Mouse (Mus musculus): ENCODE data around the gene Oxct2a. TPM values are rescaled to one million over a fixed set of nuclear protein-coding genes. Genes with fewer than 3 reads are reported as not detected.
"Not testable (repeated sequence)": the region's sequence is repeated elsewhere in the genome, so short reads cannot be mapped to it uniquely, and the experiment has no call there.

The Oxct2a gene
- polyA plus RNA-seq, 1 experiment from 2014 or later = 0.18 TPM

GRCm38 (mm10) chr4:123328946-123329345 lies 5.5 kb upstream of the Oxct2a start:
- ATAC-seq (replicated peaks; ENCODE audit: low FRiP score) (no peak), DNase-seq (ENCODE audit: low spot score) (no peak)
- Histone ChIP-seq H3K9me3 (ENCODE audit: control insufficient read depth, low read length) (no peaks in the 10 kb centered on the region), H3K36me3 (ENCODE audit: control insufficient read depth, insufficient read depth, low read length) (no peaks in the 10 kb centered on the region), H3K4me2 (no peak overlapping the region), H3K27ac (ENCODE audit: low read depth, low read length) (no peak overlapping the region), H3K4me1 (replicated peaks; ENCODE audit: control insufficient read depth, insufficient read depth, low read length) (no peaks in the 10 kb centered on the region), H3K9ac (ENCODE audit: low read depth, low read length) (no peak overlapping the region), H3K4me3 (ENCODE audit: low read depth, low read length) (no peak overlapping the region), H3K27me3 (replicated peaks; ENCODE audit: control insufficient read depth, insufficient read depth, low read length) (no peaks in the 10 kb centered on the region; the same call in 1 of the 2 replicates)
- 77% methylated on average over 6 of the region's 6 CpGs for WGBS

GRCm38 (mm10) chr4:123327630-123328029 lies 4.2 kb upstream of the Oxct2a start:
- 51% methylated on average over 3 of the region's 3 CpGs for WGBS
- H3K4me2 ChIP-seq = no peak overlapping the region
- no peak overlapping the region for H3K27ac ChIP-seq (ENCODE audit: low read depth, low read length)
- H3K27me3 ChIP-seq (replicated peaks; ENCODE audit: control insufficient read depth, insufficient read depth, low read length) = peaks cover 10% of the 10 kb centered on the region
- no peaks in the 10 kb centered on the region for H3K4me1 ChIP-seq (replicated peaks; ENCODE audit: control insufficient read depth, insufficient read depth, low read length)
- no peaks in the 10 kb centered on the region for H3K9me3 ChIP-seq (ENCODE audit: control insufficient read depth, low read length)
- no peak for DNase-seq (ENCODE audit: low spot score)
- H3K4me3 ChIP-seq (ENCODE audit: low read depth, low read length) = no peak overlapping the region
- ATAC-seq (replicated peaks; ENCODE audit: low FRiP score) = no peak
- no peaks in the 10 kb centered on the region for H3K36me3 ChIP-seq (ENCODE audit: control insufficient read depth, insufficient read depth, low read length)
- no peak overlapping the region for H3K9ac ChIP-seq (ENCODE audit: low read depth, low read length)

- 86% methylated on average over 3 of the region's 3 CpGs for WGBS
- no peaks in the 10 kb centered on the region for H3K9me3 ChIP-seq (ENCODE audit: control insufficient read depth, low read length)
These were observed 2.7 kb upstream of the Oxct2a start for GRCm38 (mm10) chr4:123326087-123326486.

GRCm38 (mm10) chr4:123322910-123323309 lies 524 bp downstream of the Oxct2a start:
- peak overlapping the region; percentile 51 for H3K4me2 ChIP-seq
- H3K36me3 ChIP-seq (ENCODE audit: control insufficient read depth, insufficient read depth, low read length); H3K4me1 ChIP-seq (replicated peaks; ENCODE audit: control insufficient read depth, insufficient read depth, low read length); H3K9ac ChIP-seq (ENCODE audit: low read depth, low read length); H3K9me3 ChIP-seq (ENCODE audit: control insufficient read depth, low read length); DNase-seq (ENCODE audit: low spot score); H3K27ac ChIP-seq (ENCODE audit: low read depth, low read length): not testable (repeated sequence)
- peaks cover 11% of the 10 kb centered on the region for H3K27me3 ChIP-seq (replicated peaks; ENCODE audit: control insufficient read depth, insufficient read depth, low read length)
- H3K4me3 ChIP-seq (ENCODE audit: low read depth, low read length) = peak overlapping the region; percentile 15; the same call in 1 of the 2 replicates
- WGBS = 20% methylated on average over 30 of the region's 38 CpGs
- 0 out of 2 replicates have a peak, but pooled peaks have one; percentile 24 for ATAC-seq (replicated peaks; ENCODE audit: low FRiP score)

More at GRCm38 (mm10) chr4:123326087-123326486, 2.7 kb upstream of the Oxct2a start:
- H3K4me3 ChIP-seq (ENCODE audit: low read depth, low read length) = no peak overlapping the region
- no peak overlapping the region for H3K4me2 ChIP-seq
- no peak for ATAC-seq (replicated peaks; ENCODE audit: low FRiP score)
- no peak for DNase-seq (ENCODE audit: low spot score)
- peaks cover 11% of the 10 kb centered on the region for H3K27me3 ChIP-seq (replicated peaks; ENCODE audit: control insufficient read depth, insufficient read depth, low read length)
- no peak overlapping the region for H3K27ac ChIP-seq (ENCODE audit: low read depth, low read length)
- no peaks in the 10 kb centered on the region for H3K36me3 ChIP-seq (ENCODE audit: control insufficient read depth, insufficient read depth, low read length)
- H3K9ac ChIP-seq (ENCODE audit: low read depth, low read length) = no peak overlapping the region
- H3K4me1 ChIP-seq (replicated peaks; ENCODE audit: control insufficient read depth, insufficient read depth, low read length) = no peaks in the 10 kb centered on the region

GRCm38 (mm10) chr4:123314497-123314896 lies 8.9 kb downstream of the Oxct2a start:
- Histone ChIP-seq H3K4me2 (no peak overlapping the region), H3K4me1 (replicated peaks; ENCODE audit: control insufficient read depth, insufficient read depth, low read length) (peaks cover 8% of the 10 kb centered on the region), H3K36me3 (ENCODE audit: control insufficient read depth, insufficient read depth, low read length) (no peaks in the 10 kb centered on the region), H3K27me3 (replicated peaks; ENCODE audit: control insufficient read depth, insufficient read depth, low read length) (no peaks in the 10 kb centered on the region), H3K27ac (ENCODE audit: low read depth, low read length) (no peak overlapping the region), H3K9ac (ENCODE audit: low read depth, low read length) (no peak overlapping the region), H3K9me3 (ENCODE audit: control insufficient read depth, low read length) (no peaks in the 10 kb centered on the region), H3K4me3 (ENCODE audit: low read depth, low read length) (no peak overlapping the region)
- no peak for DNase-seq (ENCODE audit: low spot score)
- ATAC-seq (replicated peaks; ENCODE audit: low FRiP score) = no peak
- WGBS = 74% methylated on average over 3 of the region's 3 CpGs

GRCm38 (mm10) chr4:123313010-123313409 lies 10.4 kb downstream of the Oxct2a start:
- DNase-seq (ENCODE audit: low spot score) = no peak
- Histone ChIP-seq H3K9me3 (ENCODE audit: control insufficient read depth, low read length) (no peaks in the 10 kb centered on the region), H3K27ac (ENCODE audit: low read depth, low read length) (0 out of 2 replicates have a peak overlapping the region, but pooled peaks have one; percentile 4), H3K4me2 (no peak overlapping the region), H3K4me3 (ENCODE audit: low read depth, low read length) (no peak overlapping the region), H3K27me3 (replicated peaks; ENCODE audit: control insufficient read depth, insufficient read depth, low read length) (no peaks in the 10 kb centered on the region), H3K36me3 (ENCODE audit: control insufficient read depth, insufficient read depth, low read length) (no peaks in the 10 kb centered on the region), H3K4me1 (replicated peaks; ENCODE audit: control insufficient read depth, insufficient read depth, low read length) (peaks cover 8% of the 10 kb centered on the region), H3K9ac (ENCODE audit: low read depth, low read length) (no peak overlapping the region)
- WGBS = 49% methylated on average over 6 of the region's 6 CpGs
- ATAC-seq (replicated peaks; ENCODE audit: low FRiP score) = peak; percentile 63

GRCm38 (mm10) chr4:123311845-123312244 lies 11.6 kb downstream of the Oxct2a start:
- no peaks in the 10 kb centered on the region for H3K9me3 ChIP-seq (ENCODE audit: control insufficient read depth, low read length)
- no peaks in the 10 kb centered on the region for H3K27me3 ChIP-seq (replicated peaks; ENCODE audit: control insufficient read depth, insufficient read depth, low read length)
- DNase-seq (ENCODE audit: low spot score) (no peak), ATAC-seq (replicated peaks; ENCODE audit: low FRiP score) (no peak)
- H3K36me3 ChIP-seq (ENCODE audit: control insufficient read depth, insufficient read depth, low read length) = no peaks in the 10 kb centered on the region
- H3K4me1 ChIP-seq (replicated peaks; ENCODE audit: control insufficient read depth, insufficient read depth, low read length) = peaks cover 8% of the 10 kb centered on the region
- 83% methylated on average over 7 of the region's 7 CpGs for WGBS
- H3K27ac ChIP-seq (ENCODE audit: low read depth, low read length) = no peak overlapping the region
- H3K4me2 ChIP-seq = no peak overlapping the region
- H3K9ac ChIP-seq (ENCODE audit: low read depth, low read length) = no peak overlapping the region
- H3K4me3 ChIP-seq (ENCODE audit: low read depth, low read length) = no peak overlapping the region

- H3K4me3 ChIP-seq (ENCODE audit: low read depth, low read length) = no peak overlapping the region
- peaks cover 11% of the 10 kb centered on the region for H3K36me3 ChIP-seq (ENCODE audit: control insufficient read depth, insufficient read depth, low read length)
- DNase-seq (ENCODE audit: low spot score) = no peak
- no peaks in the 10 kb centered on the region for H3K27me3 ChIP-seq (replicated peaks; ENCODE audit: control insufficient read depth, insufficient read depth, low read length)
- no peak overlapping the region for H3K4me2 ChIP-seq
- no peak for ATAC-seq (replicated peaks; ENCODE audit: low FRiP score)
- H3K4me1 ChIP-seq (replicated peaks; ENCODE audit: control insufficient read depth, insufficient read depth, low read length) = peaks cover 6% of the 10 kb centered on the region
- no peak overlapping the region for H3K9ac ChIP-seq (ENCODE audit: low read depth, low read length)
- no peak overlapping the region for H3K27ac ChIP-seq (ENCODE audit: low read depth, low read length)
- H3K9me3 ChIP-seq (ENCODE audit: control insufficient read depth, low read length) = peaks cover 5% of the 10 kb centered on the region; the same call in 1 of the 2 replicates
- WGBS = 43% methylated on average over 3 of the region's 3 CpGs
These were observed 15.1 kb downstream of the Oxct2a start for GRCm38 (mm10) chr4:123308292-123308691.

- H3K4me2 ChIP-seq = no peak overlapping the region
- H3K27me3 ChIP-seq (replicated peaks; ENCODE audit: control insufficient read depth, insufficient read depth, low read length) = no peaks in the 10 kb centered on the region
- 86% methylated on average over 10 of the region's 10 CpGs for WGBS
- H3K36me3 ChIP-seq (ENCODE audit: control insufficient read depth, insufficient read depth, low read length) = peaks cover 24% of the 10 kb centered on the region
- DNase-seq (ENCODE audit: low spot score) (no peak), ATAC-seq (replicated peaks; ENCODE audit: low FRiP score) (no peak)
- H3K9ac ChIP-seq (ENCODE audit: low read depth, low read length) = no peak overlapping the region
- no peaks in the 10 kb centered on the region for H3K4me1 ChIP-seq (replicated peaks; ENCODE audit: control insufficient read depth, insufficient read depth, low read length)
- no peak overlapping the region for H3K4me3 ChIP-seq (ENCODE audit: low read depth, low read length)
- H3K9me3 ChIP-seq (ENCODE audit: control insufficient read depth, low read length) = peaks cover 5% of the 10 kb centered on the region; the same call in 1 of the 2 replicates
- H3K27ac ChIP-seq (ENCODE audit: low read depth, low read length) = no peak overlapping the region
These were observed 16.4 kb downstream of the Oxct2a start for GRCm38 (mm10) chr4:123306999-123307398.
